In genomic region chr11:104767068-104767467, GRCm38 (mm10) we compare ENCODE assay signal across 21 mouse cellular contexts.
DNase-seq lines count a peak whose midpoint lies in the region; ATAC-seq and TF ChIP-seq lines count a peak whose summit lies in the region.
"Had no signal": no experiment of that assay in that cellular context is flagged by ENCODE, and none has a peak within 500 bp of the region (broad histone marks: within the 10 kb centered on the region; RNA-seq: fewer than 3 reads in every experiment).

No protein-coding gene starts in this region.

- H3K36me3 ChIP-seq in hindbrain, postnatal 0 days (ENCODE audit: insufficient read depth, low read length), result no peaks in the 10 kb centered on the region
- no peaks in the 10 kb centered on the region for H3K36me3 ChIP-seq in hindbrain, embryonic 12.5 days
- H3K36me3 ChIP-seq in midbrain, postnatal 0 days (ENCODE audit: insufficient read depth, low read length), result no peaks in the 10 kb centered on the region
- no peaks in the 10 kb centered on the region for H3K36me3 ChIP-seq in midbrain, embryonic 14.5 days (ENCODE audit: control insufficient read depth, insufficient read depth, low read length)
- no peaks in the 10 kb centered on the region for H3K36me3 ChIP-seq in stomach, postnatal 0 days (ENCODE audit: control insufficient read depth, insufficient read depth, low read length)
- H3K36me3 ChIP-seq in liver, postnatal 0 days (replicated peaks; ENCODE audit: insufficient read depth, low read length), result no peaks in the 10 kb centered on the region
- H3K36me3 ChIP-seq: embryonic facial prominence, embryonic 15.5 days; forebrain, embryonic 12.5 days; heart, embryonic 12.5 days; hindbrain, embryonic 13.5 days had no signal

- no peak for TF ChIP-seq POLR2A in brain, embryonic 14.5 days (IDR thresholded peaks at IDR 0.05; ENCODE audit: borderline replicate concordance, extremely low read depth, insufficient read depth, insufficient read length, poor library complexity, severe bottlenecking)

- no peak for DNase-seq in hindbrain, postnatal 0 days (ENCODE audit: low spot score)
- no peak for DNase-seq in midbrain, postnatal 0 days (ENCODE audit: low spot score)
- no peak for DNase-seq in midbrain, embryonic 14.5 days
- DNase-seq in brain, embryonic 14.5 days (ENCODE audit: low read depth), result peak; percentile 2
- DNase-seq in stomach, postnatal 0 days (ENCODE audit: low spot score), result no peak
- DNase-seq in cerebellum, adult 8-10 months, result no peak
- DNase-seq in liver, postnatal 0 days, result no peak
- DNase-seq: adrenal gland, adult 2 months; adrenal gland, postnatal 25 days; cerebellum, adult 2 months; cerebellum, postnatal 14 days; embryo, embryonic 11 days; gastrocnemius, postnatal 14 days; heart, postnatal 4 days had no signal

- no peak for TF ChIP-seq EP300 in stomach, postnatal 0 days (optimal IDR thresholded peaks at IDR 0.05)
- TF ChIP-seq EP300 in liver, postnatal 0 days (IDR thresholded peaks at IDR 0.05; ENCODE audit: low read depth), result no peak

- ATAC-seq in hindbrain, postnatal 0 days, result no peak
- no peak for ATAC-seq in hindbrain, embryonic 12.5 days (ENCODE audit: low FRiP score)
- ATAC-seq in midbrain, postnatal 0 days (ENCODE audit: low FRiP score), result no peak
- ATAC-seq in midbrain, embryonic 14.5 days (ENCODE audit: low FRiP score, low TSS enrichment), result no peak
- ATAC-seq in stomach, postnatal 0 days (ENCODE audit: low FRiP score, low TSS enrichment), result no peak
- ATAC-seq in liver, postnatal 0 days, result no peak
- ATAC-seq: forebrain, embryonic 16.5 days; intestine, embryonic 16.5 days had no signal

- H3K4me2 ChIP-seq in hindbrain, postnatal 0 days (ENCODE audit: low read depth, low read length), result no peak overlapping the region
- H3K4me2 ChIP-seq in hindbrain, embryonic 12.5 days (replicated peaks), result no peak overlapping the region
- H3K4me2 ChIP-seq in midbrain, postnatal 0 days (ENCODE audit: low read depth, low read length, poor library complexity, severe bottlenecking), result no peak overlapping the region
- H3K4me2 ChIP-seq in midbrain, embryonic 14.5 days (ENCODE audit: low read length), result no peak overlapping the region
- no peak overlapping the region for H3K4me2 ChIP-seq in stomach, postnatal 0 days (replicated peaks; ENCODE audit: low read depth)
- H3K4me2 ChIP-seq in liver, postnatal 0 days (ENCODE audit: low read depth, low read length), result no peak overlapping the region
- H3K4me2 ChIP-seq: embryonic facial prominence, embryonic 15.5 days; forebrain, embryonic 12.5 days; heart, embryonic 12.5 days; hindbrain, embryonic 13.5 days had no signal

- H3K4me3 ChIP-seq in hindbrain, postnatal 0 days (ENCODE audit: low read length), result no peak overlapping the region
- H3K4me3 ChIP-seq in hindbrain, embryonic 12.5 days, result no peak overlapping the region
- H3K4me3 ChIP-seq in midbrain, postnatal 0 days (ENCODE audit: low read depth, low read length), result no peak overlapping the region
- no peak overlapping the region for H3K4me3 ChIP-seq in midbrain, embryonic 14.5 days (replicated peaks; ENCODE audit: low read depth, low read length)
- H3K4me3 ChIP-seq in stomach, postnatal 0 days (ENCODE audit: low read depth, low read length), result no peak overlapping the region
- H3K4me3 ChIP-seq in liver, postnatal 0 days (ENCODE audit: low read depth, low read length), result no peak overlapping the region
- H3K4me3 ChIP-seq: embryonic facial prominence, embryonic 15.5 days; forebrain, embryonic 12.5 days; heart, embryonic 12.5 days; hindbrain, embryonic 13.5 days had no signal

- H3K4me1 ChIP-seq in hindbrain, postnatal 0 days (ENCODE audit: insufficient read depth, low read length), result no peaks in the 10 kb centered on the region
- no peaks in the 10 kb centered on the region for H3K4me1 ChIP-seq in hindbrain, embryonic 12.5 days
- no peaks in the 10 kb centered on the region for H3K4me1 ChIP-seq in midbrain, postnatal 0 days (ENCODE audit: insufficient read depth, low read length)
- H3K4me1 ChIP-seq in midbrain, embryonic 14.5 days (ENCODE audit: control insufficient read depth, insufficient read depth, low read length), result no peaks in the 10 kb centered on the region
- no peaks in the 10 kb centered on the region for H3K4me1 ChIP-seq in stomach, postnatal 0 days (replicated peaks; ENCODE audit: control insufficient read depth, insufficient read depth)
- no peaks in the 10 kb centered on the region for H3K4me1 ChIP-seq in liver, postnatal 0 days (ENCODE audit: insufficient read depth)
- H3K4me1 ChIP-seq: embryonic facial prominence, embryonic 15.5 days; forebrain, embryonic 12.5 days; heart, embryonic 12.5 days; hindbrain, embryonic 13.5 days had no signal

- H3K9me3 ChIP-seq in hindbrain, postnatal 0 days (ENCODE audit: low read length), result no peaks in the 10 kb centered on the region
- H3K9me3 ChIP-seq in hindbrain, embryonic 12.5 days (replicated peaks), result no peaks in the 10 kb centered on the region
- no peaks in the 10 kb centered on the region for H3K9me3 ChIP-seq in midbrain, postnatal 0 days (ENCODE audit: low read length)
- H3K9me3 ChIP-seq in midbrain, embryonic 14.5 days (ENCODE audit: control insufficient read depth, low read length), result no peaks in the 10 kb centered on the region
- no peaks in the 10 kb centered on the region for H3K9me3 ChIP-seq in stomach, postnatal 0 days (ENCODE audit: control insufficient read depth, low read length)
- H3K9me3 ChIP-seq in liver, postnatal 0 days (ENCODE audit: low read length), result no peaks in the 10 kb centered on the region
- H3K9me3 ChIP-seq: embryonic facial prominence, embryonic 15.5 days; forebrain, embryonic 12.5 days; heart, embryonic 12.5 days; hindbrain, embryonic 13.5 days had no signal

- WGBS in hindbrain, postnatal 0 days, result 26% methylated on average over 1 of the region's 1 CpGs
- WGBS in hindbrain, embryonic 12.5 days, result 56% methylated on average over 1 of the region's 1 CpGs
- 52% methylated on average over 1 of the region's 1 CpGs for WGBS in midbrain, postnatal 0 days
- 48% methylated on average over 1 of the region's 1 CpGs for WGBS in midbrain, embryonic 14.5 days
- 50% methylated on average over 1 of the region's 1 CpGs for WGBS in stomach, postnatal 0 days
- 55% methylated on average over 1 of the region's 1 CpGs for whole genome bisulfite sequencing in liver, postnatal 0 days (ENCODE audit: insufficient replicate concordance)

- H3K9ac ChIP-seq in hindbrain, postnatal 0 days (replicated peaks; ENCODE audit: low read length), result no peak overlapping the region
- H3K9ac ChIP-seq in hindbrain, embryonic 12.5 days, result no peak overlapping the region
- no peak overlapping the region for H3K9ac ChIP-seq in midbrain, postnatal 0 days (replicated peaks; ENCODE audit: low read length, poor library complexity, severe bottlenecking)
- H3K9ac ChIP-seq in midbrain, embryonic 14.5 days (replicated peaks; ENCODE audit: low read length), result no peak overlapping the region
- H3K9ac ChIP-seq in stomach, postnatal 0 days (ENCODE audit: low read length), result no peak overlapping the region
- H3K9ac ChIP-seq in liver, postnatal 0 days (replicated peaks), result no peak overlapping the region
- H3K9ac ChIP-seq: embryonic facial prominence, embryonic 15.5 days; forebrain, embryonic 12.5 days; heart, embryonic 12.5 days; hindbrain, embryonic 13.5 days had no signal

- no peak overlapping the region for H3K27ac ChIP-seq in hindbrain, postnatal 0 days
- H3K27ac ChIP-seq in hindbrain, embryonic 12.5 days, result no peak overlapping the region
- H3K27ac ChIP-seq in midbrain, postnatal 0 days (ENCODE audit: low read depth, low read length), result no peak overlapping the region
- no peak overlapping the region for H3K27ac ChIP-seq in midbrain, embryonic 14.5 days (replicated peaks; ENCODE audit: low read depth, low read length)
- H3K27ac ChIP-seq in stomach, postnatal 0 days (replicated peaks), result no peak overlapping the region
- H3K27ac ChIP-seq in liver, postnatal 0 days (ENCODE audit: low read depth), result no peak overlapping the region
- H3K27ac ChIP-seq: embryonic facial prominence, embryonic 15.5 days; forebrain, embryonic 12.5 days; hindbrain, embryonic 13.5 days had no signal

- TF ChIP-seq CTCF in hindbrain, postnatal 0 days (IDR thresholded peaks at IDR 0.05; ENCODE audit: low read depth), result peak; percentile 38
- peak; percentile 41 for TF ChIP-seq CTCF in midbrain, postnatal 0 days (IDR thresholded peaks at IDR 0.05)
- no peak for TF ChIP-seq CTCF in brain, embryonic 14.5 days (IDR thresholded peaks at IDR 0.05; ENCODE audit: borderline replicate concordance, extremely low read depth, insufficient read depth, insufficient read length)
- 0 out of 2 replicates have a peak, but pooled peaks have one; percentile 4 for TF ChIP-seq CTCF in stomach, postnatal 0 days (IDR thresholded peaks at IDR 0.05; ENCODE audit: low read depth)
- no peak for TF ChIP-seq CTCF in liver, postnatal 0 days (IDR thresholded peaks at IDR 0.05; ENCODE audit: low read depth)

- no peaks in the 10 kb centered on the region for H3K27me3 ChIP-seq in hindbrain, postnatal 0 days (ENCODE audit: insufficient read depth, low read length)
- H3K27me3 ChIP-seq in hindbrain, embryonic 12.5 days, result no peaks in the 10 kb centered on the region
- no peaks in the 10 kb centered on the region for H3K27me3 ChIP-seq in midbrain, postnatal 0 days (ENCODE audit: insufficient read depth, low read length)
- H3K27me3 ChIP-seq in midbrain, embryonic 14.5 days (ENCODE audit: control insufficient read depth, insufficient read depth, low read length), result no peaks in the 10 kb centered on the region
- no peaks in the 10 kb centered on the region for H3K27me3 ChIP-seq in stomach, postnatal 0 days (ENCODE audit: control insufficient read depth, insufficient read depth, low read length)
- no peaks in the 10 kb centered on the region for H3K27me3 ChIP-seq in liver, postnatal 0 days (ENCODE audit: insufficient read depth, low read length)
- H3K27me3 ChIP-seq: embryonic facial prominence, embryonic 15.5 days; forebrain, embryonic 12.5 days; heart, embryonic 12.5 days; hindbrain, embryonic 13.5 days had no signal

Comparison
In these comparisons a context has a peak if more than half of its experiments do, and no peak if none do; other contexts are left out.
1. CTCF ChIP-seq: peak in hindbrain, postnatal 0 days (single experiment), midbrain, postnatal 0 days (single experiment) and stomach, postnatal 0 days (single experiment); none in brain, embryonic 14.5 days (single experiment) and liver, postnatal 0 days (single experiment).